Mouse (Mus musculus) midbrain, embryonic 11.5 days (tissue): ENCODE measurements around the gene Lrp2. TPM values are rescaled to one million over a fixed set of nuclear protein-coding genes. Genes with fewer than 3 reads are reported as not detected.

Experiments
- ATAC-seq: fragments of 200-750 bp; cut with Nextera tagmentation; 2 replicates; pipeline ENCODE4 v1.8.0; 2017; ENCODE audit warnings: moderate TSS enrichment, moderate library complexity; ENCODE audit not compliant: low FRiP score
- DNase-seq: peaks from one replicate; pipeline ENCODE4 v3.0.0; 2015; ENCODE audit warnings: low spot score; ENCODE audit errors: missing footprints
- H3K27ac ChIP-seq: fragments of 300-500 bp; sonication (generic); 2 replicates; pipeline ENCODE4 v1.5.1; 2014; ENCODE audit warnings: low read depth, low read length
- H3K27me3 ChIP-seq: fragments of 300-500 bp; sonication (generic); 2 replicates; pipeline ENCODE4 v1.6.1; 2014; ENCODE audit warnings: mild to moderate bottlenecking, low read length, moderate library complexity, mixed read lengths; ENCODE audit not compliant: control insufficient read depth, insufficient read depth
- H3K36me3 ChIP-seq: fragments of 300-500 bp; sonication (generic); 2 replicates; pipeline ENCODE4 v1.6.1; 2014; ENCODE audit warnings: mild to moderate bottlenecking, low read length, moderate library complexity, mixed read lengths; ENCODE audit not compliant: control insufficient read depth, insufficient read depth
- H3K4me1 ChIP-seq: fragments of 300-500 bp; sonication (generic); 2 replicates; pipeline ENCODE4 v1.6.1; 2014; ENCODE audit warnings: low read length; ENCODE audit not compliant: control insufficient read depth, insufficient read depth
- H3K4me2 ChIP-seq: fragments of 300-500 bp; sonication (generic); 2 replicates; pipeline ENCODE4 v1.6.1; 2014; ENCODE audit warnings: mild to moderate bottlenecking, moderate library complexity
- H3K4me3 ChIP-seq: fragments of 300-500 bp; sonication (generic); 2 replicates; pipeline ENCODE4 v1.5.1; 2014; ENCODE audit warnings: low read depth, low read length
- H3K9ac ChIP-seq: fragments of 300-500 bp; sonication (generic); 2 replicates; pipeline ENCODE4 v1.6.1; 2014; ENCODE audit warnings: low read length
- H3K9me3 ChIP-seq: fragments of 300-500 bp; sonication (generic); 2 replicates; pipeline ENCODE4 v1.6.1; 2016; ENCODE audit warnings: low read length; ENCODE audit not compliant: control insufficient read depth
- WGBS: fragments of 180-500 bp; shearing (Covaris S2); extraction: QIAGEN DNeasy Blood & Tissue Kit; methylation state at CpG from one replicate; pipeline ENCODE4 v1.1.7; 2014; 5-methylcytosine and 5-hydroxymethylcytosine counted together
- polyA plus RNA-seq: library from polyadenylated mRNA; unstranded; fragments of >200 nt; fragmentation: Nextera tagmentation; extraction: Ambion mirVana; gene quantifications from 2 replicates; pipeline ENCODE4 v1.2.1, GENCODE M21; 2014

The Lrp2 gene
- polyA plus RNA-seq, 1 experiment from 2014 or later: 5.6 TPM

DNA sequence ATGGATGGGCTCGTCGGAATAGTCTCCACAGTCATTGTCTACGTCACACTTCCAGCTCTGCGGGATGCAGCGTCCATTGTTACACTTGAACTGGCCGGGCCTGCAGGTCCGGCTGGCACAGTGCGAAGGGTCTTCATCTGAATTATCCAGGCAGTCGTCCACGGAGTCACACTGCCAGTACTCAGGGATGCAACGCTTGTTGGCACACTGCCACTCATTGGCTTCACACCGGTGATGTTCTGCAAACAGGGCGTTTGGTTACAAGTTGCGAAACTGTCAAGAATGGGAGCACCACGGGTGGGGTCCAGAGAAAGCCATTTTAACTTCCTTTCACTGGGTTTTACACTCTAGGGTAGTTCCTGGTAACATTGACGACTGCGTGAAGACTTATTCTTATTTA, 126.4 kb downstream of the Lrp2 start:
- no peaks in the 10 kb centered on the region for H3K4me1 ChIP-seq
- no peak overlapping the region for H3K4me3 ChIP-seq
- ATAC-seq: no peak
- no peak overlapping the region for H3K9ac ChIP-seq
- no peak for DNase-seq
- 0 out of 2 replicates have a peak, but pooled peaks cover under 1% of the 10 kb centered on the region for H3K36me3 ChIP-seq
- H3K27ac ChIP-seq: no peak overlapping the region
- no peaks in the 10 kb centered on the region for H3K9me3 ChIP-seq
- 94% methylated on average over 17 of the region's 17 CpGs for WGBS
- no peaks in the 10 kb centered on the region for H3K27me3 ChIP-seq
- H3K4me2 ChIP-seq: no peak overlapping the region

- 95% methylated on average over 5 of the region's 5 CpGs for WGBS
- no peaks in the 10 kb centered on the region for H3K36me3 ChIP-seq
- no peak overlapping the region for H3K27ac ChIP-seq
- ATAC-seq: no peak
- DNase-seq: peak; percentile 26
- no peaks in the 10 kb centered on the region for H3K9me3 ChIP-seq
- no peaks in the 10 kb centered on the region for H3K4me1 ChIP-seq
- no peak overlapping the region for H3K4me2 ChIP-seq
- H3K27me3 ChIP-seq: no peaks in the 10 kb centered on the region
- no peak overlapping the region for H3K9ac ChIP-seq
- no peak overlapping the region for H3K4me3 ChIP-seq
Measured at GRCm38 (mm10) chr2:69451128-69451527, 134.7 kb downstream of the Lrp2 start.

DNA sequence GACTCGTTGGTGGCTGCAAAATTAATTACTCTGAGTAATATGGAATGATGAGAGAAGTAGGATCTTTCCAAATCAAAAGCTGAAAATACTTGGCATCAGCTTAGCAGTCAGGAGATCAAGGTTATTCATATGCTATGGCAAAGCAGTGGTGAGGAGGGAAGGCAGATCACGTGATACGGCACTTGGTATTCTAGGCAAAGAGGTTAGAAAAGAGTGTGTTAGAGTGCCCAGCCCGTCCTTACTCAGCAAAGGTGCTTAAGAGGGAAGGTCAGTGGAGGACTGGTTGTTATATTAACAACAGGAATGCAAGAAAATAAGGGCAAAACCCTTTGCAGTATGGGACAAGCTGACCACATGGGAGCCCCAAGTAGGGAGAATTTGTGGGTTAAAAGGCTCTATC, 137.3 kb downstream of the Lrp2 start:
- H3K9me3 ChIP-seq: no peaks in the 10 kb centered on the region
- H3K27ac ChIP-seq: no peak overlapping the region

GRCm38 (mm10) chr2:69445896-69446472, 139.9 kb downstream of the Lrp2 start:
- WGBS: 73% methylated on average over 4 of the region's 4 CpGs
- Histone ChIP-seq H3K36me3 (no peaks in the 10 kb centered on the region), H3K4me2 (no peak overlapping the region), H3K4me1 (no peaks in the 10 kb centered on the region), H3K9ac (no peak overlapping the region), H3K9me3 (no peaks in the 10 kb centered on the region), H3K27ac (no peak overlapping the region), H3K27me3 (no peaks in the 10 kb centered on the region), H3K4me3 (no peak overlapping the region)
- no peak for ATAC-seq
- DNase-seq: peak; percentile 79

More for the DNA sequence above, 137.3 kb downstream of the Lrp2 start:
- DNase-seq (no peak), ATAC-seq (no peak)
- 91% methylated on average over 4 of the region's 4 CpGs for WGBS
- Histone ChIP-seq H3K4me3 (no peak overlapping the region), H3K4me2 (no peak overlapping the region), H3K9ac (no peak overlapping the region), H3K4me1 (no peaks in the 10 kb centered on the region), H3K36me3 (no peaks in the 10 kb centered on the region), H3K27me3 (no peaks in the 10 kb centered on the region)

- WGBS: 77% methylated on average over 3 of the region's 3 CpGs
- DNase-seq (peak; percentile 23), ATAC-seq (no peak)
- no peaks in the 10 kb centered on the region for H3K4me1 ChIP-seq
- no peaks in the 10 kb centered on the region; the same call in 1 of the 2 replicates for H3K36me3 ChIP-seq
- H3K9me3 ChIP-seq: no peaks in the 10 kb centered on the region
- H3K9ac ChIP-seq: no peak overlapping the region
- H3K4me3 ChIP-seq: no peak overlapping the region
- no peak overlapping the region for H3K27ac ChIP-seq
- no peaks in the 10 kb centered on the region for H3K27me3 ChIP-seq
- no peak overlapping the region for H3K4me2 ChIP-seq
Measured at GRCm38 (mm10) chr2:69441656-69442055, 144.2 kb downstream of the Lrp2 start.

GRCm38 (mm10) chr2:69428116-69428515, 157.7 kb downstream of the Lrp2 start:
- no peaks in the 10 kb centered on the region for H3K36me3 ChIP-seq
- 42% methylated on average over 3 of the region's 3 CpGs for WGBS
- peak; percentile 67; the same call in 1 of the 2 replicates for ATAC-seq

DNA sequence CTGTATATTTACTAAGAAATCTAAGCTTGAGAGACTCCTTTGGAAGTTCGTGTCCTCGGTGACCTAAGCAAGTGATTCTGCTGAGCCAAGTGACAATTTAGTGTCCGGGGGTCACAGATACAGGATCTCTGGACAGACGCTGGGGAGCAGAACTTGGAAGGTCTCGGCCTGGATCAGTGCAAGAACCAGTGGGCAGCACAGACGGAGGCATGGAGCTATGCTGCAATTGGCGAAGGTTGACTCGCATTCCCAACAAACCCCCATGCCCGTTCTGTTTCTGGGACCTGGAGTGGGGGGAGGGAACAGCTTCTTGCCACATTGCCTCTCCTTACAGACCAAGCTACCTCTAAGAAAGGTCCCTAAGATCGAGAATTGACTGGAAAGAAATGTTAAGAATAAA, 158.7 kb downstream of the Lrp2 start:
- WGBS: 91% methylated on average over 10 of the region's 10 CpGs
- Histone ChIP-seq H3K4me3 (no peak overlapping the region), H3K4me2 (no peak overlapping the region), H3K36me3 (no peaks in the 10 kb centered on the region), H3K9me3 (no peaks in the 10 kb centered on the region), H3K27ac (no peak overlapping the region), H3K4me1 (no peaks in the 10 kb centered on the region), H3K9ac (no peak overlapping the region), H3K27me3 (no peaks in the 10 kb centered on the region)
- peak; percentile 65 for DNase-seq
- no peak for ATAC-seq

More at GRCm38 (mm10) chr2:69428116-69428515, 157.7 kb downstream of the Lrp2 start:
- Histone ChIP-seq H3K27me3 (no peaks in the 10 kb centered on the region), H3K27ac (no peak overlapping the region), H3K9ac (no peak overlapping the region), H3K4me1 (no peaks in the 10 kb centered on the region), H3K9me3 (no peaks in the 10 kb centered on the region), H3K4me2 (no peak overlapping the region), H3K4me3 (no peak overlapping the region)
- peak; percentile 97 for DNase-seq

GRCm38 (mm10) chr2:69426081-69426480, 159.8 kb downstream of the Lrp2 start:
- Histone ChIP-seq H3K4me1 (no peaks in the 10 kb centered on the region), H3K27ac (no peak overlapping the region), H3K4me2 (no peak overlapping the region), H3K9me3 (no peaks in the 10 kb centered on the region), H3K4me3 (no peak overlapping the region), H3K27me3 (peaks cover 3% of the 10 kb centered on the region), H3K9ac (no peak overlapping the region), H3K36me3 (no peaks in the 10 kb centered on the region)
- 87% methylated on average over 1 of the region's 1 CpGs for WGBS
- no peak for DNase-seq
- no peak for ATAC-seq

DNA sequence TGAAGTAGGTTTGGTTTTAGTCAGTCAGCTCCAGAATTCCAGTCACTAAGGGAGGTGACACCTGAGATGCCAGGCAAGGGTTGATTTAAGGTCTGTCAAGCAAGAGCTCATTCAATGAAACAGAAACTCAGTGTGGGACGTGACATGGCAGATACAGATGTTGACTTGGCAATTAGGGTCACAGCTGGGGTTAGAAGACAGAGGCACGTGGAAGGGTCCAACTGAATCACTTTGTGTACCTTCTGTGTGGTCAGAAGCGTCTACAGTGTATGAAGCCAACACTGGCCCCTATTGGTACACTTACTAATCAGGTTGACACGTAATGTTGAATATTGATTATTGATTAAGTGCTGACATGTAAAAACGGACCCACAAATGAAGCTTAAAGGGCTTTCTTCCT, 161.0 kb downstream of the Lrp2 start:
- Histone ChIP-seq H3K27ac (no peak overlapping the region), H3K4me2 (no peak overlapping the region), H3K4me1 (no peaks in the 10 kb centered on the region), H3K9me3 (no peaks in the 10 kb centered on the region), H3K4me3 (no peak overlapping the region), H3K27me3 (peaks cover 6% of the 10 kb centered on the region), H3K9ac (no peak overlapping the region), H3K36me3 (no peaks in the 10 kb centered on the region)
- no peak for DNase-seq
- WGBS: 72% methylated on average over 5 of the region's 5 CpGs
- ATAC-seq: no peak
